Mouse (Mus musculus): ENCODE results near the gene Cep104. TPM values are rescaled to one million over a fixed set of nuclear protein-coding genes. Genes with fewer than 3 reads are reported as not detected.

Gene Cep104
- total RNA-seq (2014; fragmentation: Nextera tagmentation) = 12.0 and 14.7 TPM in 2 replicates
- 6.1 and 7.7 TPM in 2 replicates for total RNA-seq (2017)
- 6.6 and 8.6 TPM in 2 replicates for polyA plus RNA-seq (2012)

DNA sequence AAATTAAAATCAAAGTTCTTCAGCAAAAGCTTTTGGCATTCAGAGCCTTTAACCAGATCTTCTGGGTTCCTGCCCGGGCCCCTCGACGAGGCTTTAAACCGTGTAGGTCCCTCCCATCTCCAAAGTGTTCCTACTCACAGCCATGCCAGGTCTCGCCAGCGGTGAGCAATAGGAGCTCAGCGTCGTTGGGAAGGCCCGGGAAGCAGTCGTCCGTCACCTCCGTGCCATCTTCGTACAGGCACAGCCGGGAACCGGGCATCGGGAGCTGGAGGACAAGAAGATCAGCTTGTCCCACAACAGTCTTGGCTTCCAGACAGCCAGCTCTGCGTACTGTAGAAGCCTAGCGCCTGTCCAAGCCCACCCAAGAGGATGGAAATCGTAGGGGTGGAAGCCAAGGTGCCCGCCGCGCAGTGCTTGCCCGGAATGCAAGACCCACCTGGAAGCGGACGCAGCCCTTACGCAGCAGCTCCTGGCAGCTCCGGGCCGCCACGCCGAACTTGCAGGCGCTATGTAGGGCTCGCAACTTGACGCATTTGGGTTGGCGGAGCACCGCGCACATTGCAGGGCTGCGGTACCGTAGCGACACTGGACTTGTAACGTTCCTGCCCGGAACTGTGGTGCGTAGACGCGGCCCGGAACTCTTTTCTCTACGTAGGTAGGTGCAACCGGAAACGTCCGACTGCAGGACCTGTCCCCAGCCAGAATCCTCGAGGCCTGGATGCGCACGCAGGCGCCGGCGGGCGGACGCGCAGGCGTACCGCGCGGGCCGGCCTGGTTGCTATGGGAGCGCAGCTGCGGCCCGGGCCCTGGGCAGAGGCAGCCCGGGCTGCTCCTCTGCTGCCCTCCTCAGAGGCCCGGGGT lies at the start of gene Cep104, which contains the start of gene Dffb:
TSS of gene Cep104 (plus strand) at position 764 of the 861 bp plus-strand sequence.
TSS of gene Dffb (minus strand) at position 696 of the 861 bp plus-strand sequence.
- H3K4me3 ChIP-seq (ENCODE audit: low read depth, low read length) = peak within 1 kb of the TSS; percentile 91
- peak; percentile 89 for DNase-seq (ENCODE audit: low spot score)
- H3K27me3 ChIP-seq (ENCODE audit: insufficient read depth, low read length) = no peaks in the 10 kb centered on the region
- TF ChIP-seq CTCF (IDR thresholded peaks at IDR 0.05; ENCODE audit: low read depth, low read length) = no peak
- TF ChIP-seq TAL1 (conservative IDR thresholded peaks at IDR 0.05; ENCODE audit: low read depth, low read length) = no peak
- TF ChIP-seq GATA2 (IDR thresholded peaks at IDR 0.05; ENCODE audit: borderline replicate concordance, low read depth, low read length) = no peak
- no peak for TF ChIP-seq POLR2AphosphoS5 (IDR thresholded peaks at IDR 0.05; ENCODE audit: insufficient replicate concordance, low read depth, low read length)
- no peak for TF ChIP-seq GATA1 (IDR thresholded peaks at IDR 0.05; ENCODE audit: borderline replicate concordance, low read length)
- H3K4me1 ChIP-seq (ENCODE audit: insufficient read depth, low read depth, low read length) = peaks cover 34% of the 10 kb centered on the region
- peaks cover 66% of the 10 kb centered on the region for H3K36me3 ChIP-seq (replicated peaks)
- peak; percentile 76 for ATAC-seq (ENCODE audit: extremely low read depth, insufficient number of reproducible peaks, low FRiP score, poor library complexity, severe bottlenecking)
- H3K9me3 ChIP-seq (replicated peaks) = no peaks in the 10 kb centered on the region

GRCm38 (mm10) chr4:153928772-153929299 lies 46.2 kb upstream of the Cep104 start:
- peaks cover 30% of the 10 kb centered on the region for H3K9me3 ChIP-seq (replicated peaks)
- DNase-seq (ENCODE audit: low spot score) (no peak), ATAC-seq (ENCODE audit: extremely low read depth, insufficient number of reproducible peaks, low FRiP score, poor library complexity, severe bottlenecking) (no peak)
- H3K27me3 ChIP-seq (ENCODE audit: insufficient read depth, low read length) = no peaks in the 10 kb centered on the region
- H3K36me3 ChIP-seq (replicated peaks) = no peaks in the 10 kb centered on the region
- H3K4me3 ChIP-seq (ENCODE audit: low read depth, low read length) = no peak overlapping the region
- no peaks in the 10 kb centered on the region for H3K4me1 ChIP-seq (ENCODE audit: insufficient read depth, low read depth, low read length)
- TF ChIP-seq GATA2 (IDR thresholded peaks at IDR 0.05; ENCODE audit: borderline replicate concordance, low read depth, low read length) = no peak
- TF ChIP-seq GATA1 (IDR thresholded peaks at IDR 0.05; ENCODE audit: borderline replicate concordance, low read length) = no peak
- TF ChIP-seq POLR2AphosphoS5 (IDR thresholded peaks at IDR 0.05; ENCODE audit: insufficient replicate concordance, low read depth, low read length) = no peak
- no peak for TF ChIP-seq TAL1 (conservative IDR thresholded peaks at IDR 0.05; ENCODE audit: low read depth, low read length)
- TF ChIP-seq CTCF (IDR thresholded peaks at IDR 0.05; ENCODE audit: low read depth, low read length) = no peak

DNA sequence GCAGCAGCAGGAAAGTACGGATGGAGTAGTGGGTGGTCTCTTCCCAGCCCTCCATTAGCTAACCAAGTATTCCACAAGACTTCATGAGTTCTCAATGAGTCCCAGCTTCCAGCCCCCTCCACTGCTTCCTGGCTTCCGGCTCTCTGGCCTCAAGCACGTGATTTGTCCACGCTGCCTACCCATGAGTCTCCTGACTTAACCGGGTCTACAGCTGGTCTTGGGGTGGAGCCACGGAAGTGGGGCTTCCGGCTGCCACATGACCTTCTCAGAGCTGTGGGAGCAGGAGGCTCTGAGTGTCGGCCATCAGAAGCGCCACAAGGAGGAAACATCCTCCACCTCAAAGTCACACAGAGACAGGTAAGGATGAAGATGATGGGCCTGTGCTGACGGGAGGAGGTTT lies 45.6 kb upstream of the Cep104 start:
- H3K36me3 ChIP-seq (replicated peaks) = no peaks in the 10 kb centered on the region
- DNase-seq (ENCODE audit: low spot score) = no peak
- no peaks in the 10 kb centered on the region for H3K27me3 ChIP-seq (ENCODE audit: insufficient read depth, low read length)
- no peak for ATAC-seq (ENCODE audit: extremely low read depth, insufficient number of reproducible peaks, low FRiP score, poor library complexity, severe bottlenecking)
- H3K9me3 ChIP-seq (replicated peaks) = peaks cover 30% of the 10 kb centered on the region
- no peaks in the 10 kb centered on the region for H3K4me1 ChIP-seq (ENCODE audit: insufficient read depth, low read depth, low read length)
- no peak for TF ChIP-seq GATA1 (IDR thresholded peaks at IDR 0.05; ENCODE audit: borderline replicate concordance, low read length)
- no peak for TF ChIP-seq POLR2AphosphoS5 (IDR thresholded peaks at IDR 0.05; ENCODE audit: insufficient replicate concordance, low read depth, low read length)
- TF ChIP-seq TAL1 (conservative IDR thresholded peaks at IDR 0.05; ENCODE audit: low read depth, low read length) = no peak
- TF ChIP-seq GATA2 (IDR thresholded peaks at IDR 0.05; ENCODE audit: borderline replicate concordance, low read depth, low read length) = no peak
- no peak for TF ChIP-seq CTCF (IDR thresholded peaks at IDR 0.05; ENCODE audit: low read depth, low read length)
- H3K4me3 ChIP-seq (ENCODE audit: low read depth, low read length) = no peak overlapping the region

GRCm38 (mm10) chr4:153929921-153930320 lies 45.1 kb upstream of the Cep104 start:
- H3K27me3 ChIP-seq (ENCODE audit: insufficient read depth, low read length) = no peaks in the 10 kb centered on the region
- no peaks in the 10 kb centered on the region for H3K4me1 ChIP-seq (ENCODE audit: insufficient read depth, low read depth, low read length)

DNA sequence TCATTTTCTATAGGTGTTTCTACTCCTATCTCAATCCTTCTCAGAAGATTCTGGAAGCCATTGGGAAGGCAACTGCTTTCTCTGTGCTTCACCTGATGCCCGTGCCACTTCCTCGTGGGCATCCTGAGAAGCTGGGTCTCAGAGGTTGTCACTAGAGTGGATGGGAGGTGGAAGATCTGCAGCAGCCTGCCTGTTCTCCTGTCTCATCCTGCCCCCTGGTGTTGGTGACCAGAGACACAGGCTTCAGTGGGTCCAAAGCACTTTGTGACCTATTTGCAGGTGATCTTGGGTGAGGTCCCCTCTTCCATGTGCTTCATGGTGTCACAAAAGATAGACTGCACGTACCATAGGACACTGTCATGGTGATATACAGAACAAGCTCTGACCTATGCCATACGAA lies 31.8 kb upstream of the Cep104 start:
- peaks cover 25% of the 10 kb centered on the region for H3K27me3 ChIP-seq (ENCODE audit: insufficient read depth, low read length)
- H3K36me3 ChIP-seq (replicated peaks) = no peaks in the 10 kb centered on the region
- peak; percentile 20 for DNase-seq (ENCODE audit: low spot score)
- no peaks in the 10 kb centered on the region for H3K9me3 ChIP-seq (replicated peaks)
- no peak overlapping the region for H3K4me3 ChIP-seq (ENCODE audit: low read depth, low read length)
- H3K4me1 ChIP-seq (ENCODE audit: insufficient read depth, low read depth, low read length) = peaks cover 3% of the 10 kb centered on the region; the same call in 1 of the 2 replicates
- ATAC-seq (ENCODE audit: extremely low read depth, insufficient number of reproducible peaks, low FRiP score, poor library complexity, severe bottlenecking) = no peak; the same call in 1 of the 2 replicates
- TF ChIP-seq GATA2 (IDR thresholded peaks at IDR 0.05; ENCODE audit: borderline replicate concordance, low read depth, low read length) = no peak
- TF ChIP-seq GATA1 (IDR thresholded peaks at IDR 0.05; ENCODE audit: borderline replicate concordance, low read length) = no peak
- TF ChIP-seq CTCF (IDR thresholded peaks at IDR 0.05; ENCODE audit: low read depth, low read length) = peak; percentile 26; the same call in 1 of the 2 replicates
- TF ChIP-seq TAL1 (conservative IDR thresholded peaks at IDR 0.05; ENCODE audit: low read depth, low read length) = no peak
- TF ChIP-seq POLR2AphosphoS5 (IDR thresholded peaks at IDR 0.05; ENCODE audit: insufficient replicate concordance, low read depth, low read length) = no peak

More at GRCm38 (mm10) chr4:153929921-153930320, 45.1 kb upstream of the Cep104 start:
- H3K9me3 ChIP-seq (replicated peaks) = peaks cover 28% of the 10 kb centered on the region
- H3K36me3 ChIP-seq (replicated peaks) = no peaks in the 10 kb centered on the region
- H3K4me3 ChIP-seq (ENCODE audit: low read depth, low read length) = no peak overlapping the region
- DNase-seq (ENCODE audit: low spot score) (no peak), ATAC-seq (ENCODE audit: extremely low read depth, insufficient number of reproducible peaks, low FRiP score, poor library complexity, severe bottlenecking) (no peak)
- no peak for TF ChIP-seq POLR2AphosphoS5 (IDR thresholded peaks at IDR 0.05; ENCODE audit: insufficient replicate concordance, low read depth, low read length)
- TF ChIP-seq TAL1 (conservative IDR thresholded peaks at IDR 0.05; ENCODE audit: low read depth, low read length) = no peak
- no peak for TF ChIP-seq CTCF (IDR thresholded peaks at IDR 0.05; ENCODE audit: low read depth, low read length)
- TF ChIP-seq GATA1 (IDR thresholded peaks at IDR 0.05; ENCODE audit: borderline replicate concordance, low read length) = no peak
- no peak for TF ChIP-seq GATA2 (IDR thresholded peaks at IDR 0.05; ENCODE audit: borderline replicate concordance, low read depth, low read length)

DNA sequence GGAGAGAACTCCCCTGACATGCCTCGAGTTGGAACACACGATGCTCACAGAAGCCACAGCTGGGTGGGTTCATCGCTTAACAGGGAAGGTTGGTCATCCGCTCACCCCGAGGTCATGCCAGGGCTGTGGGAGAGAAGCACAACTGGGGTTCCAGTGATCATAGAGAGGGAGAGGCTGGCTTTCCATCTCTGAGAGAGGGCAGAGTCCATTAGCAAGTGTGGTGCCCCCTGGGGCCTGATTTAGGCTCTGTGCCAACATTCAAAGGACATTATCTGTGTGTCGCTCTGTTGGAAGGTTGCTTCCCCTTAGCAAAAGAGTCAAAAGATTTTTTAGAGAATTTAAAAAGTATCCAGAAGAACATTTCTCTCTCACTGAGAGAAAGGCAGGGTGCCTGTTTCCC lies 30.7 kb upstream of the Cep104 start:
- Histone ChIP-seq H3K4me1 (ENCODE audit: insufficient read depth, low read depth, low read length) (peaks cover 3% of the 10 kb centered on the region; the same call in 1 of the 2 replicates), H3K27me3 (ENCODE audit: insufficient read depth, low read length) (peaks cover 30% of the 10 kb centered on the region), H3K9me3 (replicated peaks) (no peaks in the 10 kb centered on the region)

More for the DNA sequence above, 30.7 kb upstream of the Cep104 start:
- no peaks in the 10 kb centered on the region for H3K36me3 ChIP-seq (replicated peaks)
- no peak for DNase-seq (ENCODE audit: low spot score)
- TF ChIP-seq TAL1 (conservative IDR thresholded peaks at IDR 0.05; ENCODE audit: low read depth, low read length) = no peak
- no peak for TF ChIP-seq POLR2AphosphoS5 (IDR thresholded peaks at IDR 0.05; ENCODE audit: insufficient replicate concordance, low read depth, low read length)
- no peak for TF ChIP-seq CTCF (IDR thresholded peaks at IDR 0.05; ENCODE audit: low read depth, low read length)
- TF ChIP-seq GATA2 (IDR thresholded peaks at IDR 0.05; ENCODE audit: borderline replicate concordance, low read depth, low read length) = no peak
- TF ChIP-seq GATA1 (IDR thresholded peaks at IDR 0.05; ENCODE audit: borderline replicate concordance, low read length) = no peak
- H3K4me3 ChIP-seq (ENCODE audit: low read depth, low read length) = no peak overlapping the region
- ATAC-seq (ENCODE audit: extremely low read depth, insufficient number of reproducible peaks, low FRiP score, poor library complexity, severe bottlenecking) = no peak
